Mouse (Mus musculus) lung, embryonic 15.5 days (tissue): ENCODE measurements at regions not wholly inside any gene's neighbourhood (a gene's known extent, or its start where the extent isn't known, plus 50 kb on each side); places are given as distances from the start of the nearest gene placed in this dataset.
A peak's percentile ranks its signal among the peaks of the same experiment; 100 is the strongest.

Experiments
- ATAC-seq: fragments of 200-750 bp; cut with Nextera tagmentation; 2 replicates; pipeline ENCODE4 v1.8.0; 2017; ENCODE audit warnings: moderate number of reproducible peaks, borderline replicate concordance; ENCODE audit not compliant: low FRiP score, low TSS enrichment; ENCODE audit errors: extremely low read depth
- H3K27ac ChIP-seq: fragments of 300-500 bp; sonication (generic); 2 replicates; pipeline ENCODE4 v1.5.1; 2015; ENCODE audit warnings: moderate library complexity, mild to moderate bottlenecking, inconsistent platforms
- H3K27me3 ChIP-seq: fragments of 300-500 bp; sonication (generic); 2 replicates; pipeline ENCODE4 v1.6.1; 2015; ENCODE audit warnings: inconsistent platforms
- H3K36me3 ChIP-seq: fragments of 300-500 bp; sonication (generic); 2 replicates; pipeline ENCODE4 v1.6.1; 2015; ENCODE audit warnings: inconsistent platforms
- H3K4me1 ChIP-seq: fragments of 300-500 bp; sonication (generic); 2 replicates; pipeline ENCODE4 v1.6.1; 2015; ENCODE audit warnings: inconsistent platforms
- H3K4me2 ChIP-seq: fragments of 300-500 bp; sonication (generic); 2 replicates; pipeline ENCODE4 v1.6.1; 2015; ENCODE audit warnings: inconsistent platforms, mild to moderate bottlenecking, moderate library complexity
- H3K4me3 ChIP-seq: fragments of 300-500 bp; sonication (generic); 2 replicates; pipeline ENCODE4 v1.5.1; 2015; ENCODE audit warnings: mild to moderate bottlenecking, inconsistent platforms
- H3K9ac ChIP-seq: fragments of 300-500 bp; sonication (generic); 2 replicates; pipeline ENCODE4 v1.6.1; 2015; ENCODE audit warnings: inconsistent platforms
- H3K9me3 ChIP-seq: fragments of 300-500 bp; sonication (generic); 2 replicates; pipeline ENCODE4 v1.6.1; 2016; ENCODE audit warnings: inconsistent platforms
- WGBS: fragments of 180-500 bp; shearing (Covaris S2); methylation state at CpG from one replicate; pipeline ENCODE4 v1.1.7; 2015; 5-methylcytosine and 5-hydroxymethylcytosine counted together

GRCm38 (mm10) chr13:15082255-15082932, 380.6 kb upstream of the Gli3 start:
- Histone ChIP-seq H3K27me3 (no peaks in the 10 kb centered on the region), H3K36me3 (no peaks in the 10 kb centered on the region), H3K9ac (no peak overlapping the region), H3K4me3 (no peak overlapping the region), H3K27ac (no peak overlapping the region), H3K4me2 (no peak overlapping the region), H3K4me1 (peaks cover 17% of the 10 kb centered on the region), H3K9me3 (no peaks in the 10 kb centered on the region)
- WGBS, result 17% methylated on average over 2 of the region's 2 CpGs
- ATAC-seq, result peak; percentile 92; the same call in 1 of the 2 replicates

GRCm38 (mm10) chr13:15094836-15095235, 368.2 kb upstream of the Gli3 start:
- ATAC-seq, result no peak

GRCm38 (mm10) chr13:15107753-15108305, 355.2 kb upstream of the Gli3 start:
- H3K27me3 ChIP-seq, result no peaks in the 10 kb centered on the region
- H3K4me3 ChIP-seq, result no peak overlapping the region
- H3K4me2 ChIP-seq, result no peak overlapping the region
- H3K4me1 ChIP-seq, result no peaks in the 10 kb centered on the region
- H3K9ac ChIP-seq, result no peak overlapping the region
- ATAC-seq, result no peak
- no peaks in the 10 kb centered on the region for H3K9me3 ChIP-seq
- 21% methylated on average over 6 of the region's 6 CpGs for WGBS
- no peak overlapping the region for H3K27ac ChIP-seq
- H3K36me3 ChIP-seq, result no peaks in the 10 kb centered on the region

More at GRCm38 (mm10) chr13:15094836-15095235, 368.2 kb upstream of the Gli3 start:
- Histone ChIP-seq H3K4me2 (no peak overlapping the region), H3K27ac (no peak overlapping the region), H3K4me1 (no peaks in the 10 kb centered on the region), H3K27me3 (no peaks in the 10 kb centered on the region), H3K9me3 (no peaks in the 10 kb centered on the region), H3K36me3 (no peaks in the 10 kb centered on the region), H3K9ac (no peak overlapping the region), H3K4me3 (no peak overlapping the region)
- WGBS, result 63% methylated on average over 1 of the region's 1 CpGs

GRCm38 (mm10) chr13:15113383-15113782, 349.7 kb upstream of the Gli3 start:
- Histone ChIP-seq H3K9ac (no peak overlapping the region), H3K36me3 (no peaks in the 10 kb centered on the region), H3K27me3 (no peaks in the 10 kb centered on the region), H3K27ac (no peak overlapping the region), H3K4me3 (no peak overlapping the region), H3K9me3 (no peaks in the 10 kb centered on the region), H3K4me1 (no peaks in the 10 kb centered on the region), H3K4me2 (no peak overlapping the region)
- no peak for ATAC-seq
- 65% methylated on average over 7 of the region's 7 CpGs for WGBS

- H3K4me3 ChIP-seq, result no peak overlapping the region
- no peaks in the 10 kb centered on the region for H3K27me3 ChIP-seq
- H3K9me3 ChIP-seq, result no peaks in the 10 kb centered on the region
- ATAC-seq, result peak; percentile 95
- no peaks in the 10 kb centered on the region for H3K36me3 ChIP-seq
- no peak overlapping the region for H3K27ac ChIP-seq
- WGBS, result 27% methylated on average over 2 of the region's 2 CpGs
- no peak overlapping the region for H3K9ac ChIP-seq
- H3K4me1 ChIP-seq, result no peaks in the 10 kb centered on the region; the same call in 1 of the 2 replicates
- H3K4me2 ChIP-seq, result no peak overlapping the region
Measured at GRCm38 (mm10) chr13:15130249-15130648, 332.8 kb upstream of the Gli3 start.

GRCm38 (mm10) chr13:15146167-15146566, 316.9 kb upstream of the Gli3 start:
- H3K9me3 ChIP-seq, result no peaks in the 10 kb centered on the region
- H3K4me2 ChIP-seq, result no peak overlapping the region
- 51% methylated on average over 6 of the region's 6 CpGs for WGBS
- ATAC-seq, result no peak
- H3K4me3 ChIP-seq, result no peak overlapping the region
- H3K27ac ChIP-seq, result no peak overlapping the region
- H3K4me1 ChIP-seq, result no peaks in the 10 kb centered on the region
- H3K27me3 ChIP-seq, result no peaks in the 10 kb centered on the region
- H3K36me3 ChIP-seq, result no peaks in the 10 kb centered on the region
- no peak overlapping the region for H3K9ac ChIP-seq

GRCm38 (mm10) chr13:15180898-15181297, 282.1 kb upstream of the Gli3 start:
- no peak overlapping the region for H3K27ac ChIP-seq
- WGBS, result 58% methylated on average over 2 of the region's 2 CpGs
- no peak for ATAC-seq

GRCm38 (mm10) chr13:15211635-15212352, 251.2 kb upstream of the Gli3 start:
- Histone ChIP-seq H3K9ac (no peak overlapping the region), H3K4me2 (no peak overlapping the region), H3K4me1 (no peaks in the 10 kb centered on the region), H3K9me3 (no peaks in the 10 kb centered on the region), H3K4me3 (no peak overlapping the region), H3K36me3 (no peaks in the 10 kb centered on the region), H3K27ac (no peak overlapping the region), H3K27me3 (no peaks in the 10 kb centered on the region)
- ATAC-seq, result no peak
- WGBS, result 72% methylated on average over 7 of the region's 7 CpGs

More at GRCm38 (mm10) chr13:15180898-15181297, 282.1 kb upstream of the Gli3 start:
- Histone ChIP-seq H3K4me1 (no peaks in the 10 kb centered on the region), H3K4me2 (no peak overlapping the region), H3K36me3 (no peaks in the 10 kb centered on the region), H3K9me3 (no peaks in the 10 kb centered on the region), H3K27me3 (no peaks in the 10 kb centered on the region), H3K4me3 (no peak overlapping the region), H3K9ac (no peak overlapping the region)

GRCm38 (mm10) chr13:15212353-15212850, 250.6 kb upstream of the Gli3 start:
- ATAC-seq, result no peak
- 48% methylated on average over 5 of the region's 5 CpGs for WGBS
- H3K27ac ChIP-seq, result no peak overlapping the region

GRCm38 (mm10) chr13:15221322-15221721, 241.7 kb upstream of the Gli3 start:
- no peaks in the 10 kb centered on the region for H3K4me1 ChIP-seq
- H3K9ac ChIP-seq, result no peak overlapping the region
- no peaks in the 10 kb centered on the region for H3K36me3 ChIP-seq
- no peak overlapping the region for H3K4me3 ChIP-seq
- ATAC-seq, result no peak
- H3K4me2 ChIP-seq, result no peak overlapping the region
- WGBS, result 53% methylated on average over 3 of the region's 3 CpGs
- H3K9me3 ChIP-seq, result no peaks in the 10 kb centered on the region
- no peak overlapping the region for H3K27ac ChIP-seq
- no peaks in the 10 kb centered on the region for H3K27me3 ChIP-seq

More at GRCm38 (mm10) chr13:15212353-15212850, 250.6 kb upstream of the Gli3 start:
- H3K4me2 ChIP-seq, result no peak overlapping the region
- H3K36me3 ChIP-seq, result no peaks in the 10 kb centered on the region
- H3K4me1 ChIP-seq, result no peaks in the 10 kb centered on the region
- no peaks in the 10 kb centered on the region for H3K27me3 ChIP-seq
- no peaks in the 10 kb centered on the region for H3K9me3 ChIP-seq
- H3K9ac ChIP-seq, result no peak overlapping the region
- no peak overlapping the region for H3K4me3 ChIP-seq

- ATAC-seq, result no peak
Measured at GRCm38 (mm10) chr13:15227641-15228040, 235.4 kb upstream of the Gli3 start.

More at GRCm38 (mm10) chr13:15227641-15228040, 235.4 kb upstream of the Gli3 start:
- Histone ChIP-seq H3K9ac (no peak overlapping the region), H3K27ac (no peak overlapping the region), H3K4me1 (no peaks in the 10 kb centered on the region), H3K36me3 (no peaks in the 10 kb centered on the region), H3K4me3 (no peak overlapping the region), H3K4me2 (no peak overlapping the region), H3K27me3 (no peaks in the 10 kb centered on the region), H3K9me3 (no peaks in the 10 kb centered on the region)
- WGBS, result 50% methylated on average over 1 of the region's 1 CpGs
